Mouse (Mus musculus): ENCODE results near the gene Mier1. TPM values are rescaled to one million over a fixed set of nuclear protein-coding genes. Genes with fewer than 3 reads are reported as not detected.

Mier1 gene
- polyA plus RNA-seq, 1 experiment from 2014 or later = 36.1 TPM

DNA sequence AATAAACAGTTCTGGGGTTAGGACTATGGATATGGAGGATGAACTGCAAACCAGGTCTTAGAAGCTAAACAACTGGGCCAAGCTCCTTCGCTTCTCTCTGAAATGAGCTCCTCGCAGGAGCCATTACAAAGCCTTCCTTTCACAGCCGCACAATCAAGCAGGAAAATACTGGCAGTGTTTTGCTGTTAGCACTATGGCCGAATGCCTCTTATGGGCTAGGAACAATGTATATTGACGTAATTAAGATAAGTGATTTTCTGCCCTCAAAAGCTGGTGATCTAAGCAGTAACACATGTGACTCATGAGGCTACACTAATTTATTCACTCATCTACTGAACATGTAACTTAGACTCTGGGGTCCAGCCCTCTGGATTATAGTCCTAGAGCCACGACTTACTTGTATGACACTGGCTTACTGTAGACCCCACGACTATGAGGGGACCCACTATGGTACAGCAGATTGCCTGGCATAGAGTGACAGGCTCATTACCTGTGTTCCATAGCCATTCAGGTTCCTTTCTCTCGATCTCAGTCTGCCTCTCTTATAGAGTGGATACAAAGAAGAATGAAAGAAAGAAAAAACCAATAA, 66.2 kb downstream of the Mier1 start:
- Histone ChIP-seq H3K9ac (ENCODE audit: low read length) (0 out of 2 replicates have a peak overlapping the region, but pooled peaks have one; percentile 8), H3K4me1 (ENCODE audit: control insufficient read depth in 2 of 2, insufficient read depth in 2 of 2, low read length in 2 of 2) (peaks cover 17 to 31% of the 10 kb centered on the region in 2 experiments), H3K9me3 (ENCODE audit: control insufficient read depth, low read length) (no peaks in the 10 kb centered on the region), H3K36me3 (ENCODE audit: control insufficient read depth, insufficient read depth, low read length) (peaks cover 33% of the 10 kb centered on the region), H3K4me2 (ENCODE audit: low read length) (no peak overlapping the region), H3K27ac (replicated peaks in 1 of 2; ENCODE audit: control insufficient read depth in 1 of 2, insufficient read depth in 1 of 2, low read depth in 2 of 2, low read length in 2 of 2) (no peak overlapping the region), H3K27me3 (ENCODE audit: control insufficient read depth, insufficient read depth, low read length) (no peaks in the 10 kb centered on the region), H3K4me3 (ENCODE audit: control insufficient read depth in 1 of 2, insufficient read depth in 1 of 2, low read depth in 1 of 2, low read length in 2 of 2) (no peak overlapping the region)
- ATAC-seq (ENCODE audit: insufficient number of reproducible peaks, insufficient read depth, low FRiP score, low read depth) = no peak
- WGBS = 83% methylated on average over 8 of the region's 8 CpGs

- Histone ChIP-seq H3K27me3 (ENCODE audit: control insufficient read depth, insufficient read depth, low read length) (no peaks in the 10 kb centered on the region), H3K4me2 (ENCODE audit: low read length) (no peak overlapping the region), H3K9me3 (ENCODE audit: control insufficient read depth, low read length) (0 out of 2 replicates have a peak, but pooled peaks cover 3% of the 10 kb centered on the region), H3K27ac (replicated peaks in 1 of 2; ENCODE audit: control insufficient read depth in 1 of 2, insufficient read depth in 1 of 2, low read depth in 2 of 2, low read length in 2 of 2) (no peak overlapping the region), H3K9ac (ENCODE audit: low read length) (no peak overlapping the region), H3K36me3 (ENCODE audit: control insufficient read depth, insufficient read depth, low read length) (peaks cover 42% of the 10 kb centered on the region), H3K4me3 (ENCODE audit: control insufficient read depth in 1 of 2, insufficient read depth in 1 of 2, low read depth in 1 of 2, low read length in 2 of 2) (no peak overlapping the region), H3K4me1 (ENCODE audit: control insufficient read depth in 2 of 2, insufficient read depth in 2 of 2, low read length in 2 of 2) (peaks cover 2 to 10% of the 10 kb centered on the region in 2 experiments; a peak in 2 of 4 replicates)
- no peak for ATAC-seq (ENCODE audit: insufficient number of reproducible peaks, insufficient read depth, low FRiP score, low read depth)
- WGBS = 67% methylated on average over 8 of the region's 8 CpGs
Observed at GRCm38 (mm10) chr4:103188786-103189640, 74.8 kb downstream of the Mier1 start.

DNA sequence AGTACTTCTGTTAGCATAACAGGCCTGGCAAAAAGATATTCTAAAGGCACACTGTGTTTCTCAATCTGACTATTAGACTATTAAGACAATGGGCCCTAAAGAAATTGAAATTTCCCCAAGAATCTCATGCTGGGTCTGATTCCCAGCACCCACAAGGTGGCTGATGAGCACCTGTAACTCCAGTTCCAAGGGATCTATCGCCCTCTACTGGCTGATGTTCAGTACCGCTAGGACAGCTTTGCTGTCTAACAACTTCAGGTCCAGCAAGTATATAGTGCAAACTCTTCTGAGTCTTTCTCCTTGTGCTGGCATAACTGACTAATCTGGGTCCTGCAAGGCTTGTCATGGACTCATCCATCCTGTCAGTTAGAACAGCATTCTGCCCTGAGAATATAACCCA, 78.2 kb downstream of the Mier1 start:
- H3K36me3 ChIP-seq (ENCODE audit: control insufficient read depth, insufficient read depth, low read length) = peaks cover 49% of the 10 kb centered on the region
- no peak for ATAC-seq (ENCODE audit: insufficient number of reproducible peaks, insufficient read depth, low FRiP score, low read depth)
- peaks cover 2 to 13% of the 10 kb centered on the region in 2 experiments; a peak in 2 of 4 replicates for H3K4me1 ChIP-seq (ENCODE audit: control insufficient read depth in 2 of 2, insufficient read depth in 2 of 2, low read length in 2 of 2)
- no peak overlapping the region for H3K4me3 ChIP-seq (ENCODE audit: control insufficient read depth in 1 of 2, insufficient read depth in 1 of 2, low read depth in 1 of 2, low read length in 2 of 2)
- H3K4me2 ChIP-seq (ENCODE audit: low read length) = no peak overlapping the region
- H3K9ac ChIP-seq (ENCODE audit: low read length) = no peak overlapping the region
- 0 out of 2 replicates have a peak, but pooled peaks cover 3% of the 10 kb centered on the region for H3K9me3 ChIP-seq (ENCODE audit: control insufficient read depth, low read length)
- WGBS = 77% methylated on average over 2 of the region's 2 CpGs
- no peaks in the 10 kb centered on the region for H3K27me3 ChIP-seq (ENCODE audit: control insufficient read depth, insufficient read depth, low read length)
- no peak overlapping the region for H3K27ac ChIP-seq (replicated peaks in 1 of 2; ENCODE audit: control insufficient read depth in 1 of 2, insufficient read depth in 1 of 2, low read depth in 2 of 2, low read length in 2 of 2)

- H3K27me3 ChIP-seq (ENCODE audit: control insufficient read depth, insufficient read depth, low read length) = no peaks in the 10 kb centered on the region
- H3K36me3 ChIP-seq (ENCODE audit: control insufficient read depth, insufficient read depth, low read length) = peaks cover 63% of the 10 kb centered on the region
- no peak overlapping the region for H3K27ac ChIP-seq (replicated peaks in 1 of 2; ENCODE audit: control insufficient read depth in 1 of 2, insufficient read depth in 1 of 2, low read depth in 2 of 2, low read length in 2 of 2)
- 87% methylated on average over 8 of the region's 8 CpGs for WGBS
- H3K9ac ChIP-seq (ENCODE audit: low read length) = no peak overlapping the region
- H3K9me3 ChIP-seq (ENCODE audit: control insufficient read depth, low read length) = 0 out of 2 replicates have a peak, but pooled peaks cover 2% of the 10 kb centered on the region
- no peak overlapping the region for H3K4me2 ChIP-seq (ENCODE audit: low read length)
- H3K4me3 ChIP-seq (ENCODE audit: control insufficient read depth in 1 of 2, insufficient read depth in 1 of 2, low read depth in 1 of 2, low read length in 2 of 2) = no peak overlapping the region
- ATAC-seq (ENCODE audit: insufficient number of reproducible peaks, insufficient read depth, low FRiP score, low read depth) = no peak
- H3K4me1 ChIP-seq (ENCODE audit: control insufficient read depth in 2 of 2, insufficient read depth in 2 of 2, low read length in 2 of 2) = peaks cover 3% of the 10 kb centered on the region in 2 experiments; a peak in 1 of 4 replicates
Observed at GRCm38 (mm10) chr4:103197401-103197800, 83.2 kb downstream of the Mier1 start.

GRCm38 (mm10) chr4:103199086-103199485, 84.9 kb downstream of the Mier1 start:
- H3K4me2 ChIP-seq (ENCODE audit: low read length) = no peak overlapping the region
- no peak for ATAC-seq (ENCODE audit: insufficient number of reproducible peaks, insufficient read depth, low FRiP score, low read depth)
- H3K4me3 ChIP-seq (ENCODE audit: control insufficient read depth in 1 of 2, insufficient read depth in 1 of 2, low read depth in 1 of 2, low read length in 2 of 2) = no peak overlapping the region
- H3K9me3 ChIP-seq (ENCODE audit: control insufficient read depth, low read length) = no peaks in the 10 kb centered on the region
- no peak overlapping the region for H3K27ac ChIP-seq (replicated peaks in 1 of 2; ENCODE audit: control insufficient read depth in 1 of 2, insufficient read depth in 1 of 2, low read depth in 2 of 2, low read length in 2 of 2)
- peaks cover 3% of the 10 kb centered on the region in 2 experiments; a peak in 1 of 4 replicates for H3K4me1 ChIP-seq (ENCODE audit: control insufficient read depth in 2 of 2, insufficient read depth in 2 of 2, low read length in 2 of 2)
- peaks cover 60% of the 10 kb centered on the region for H3K36me3 ChIP-seq (ENCODE audit: control insufficient read depth, insufficient read depth, low read length)
- no peaks in the 10 kb centered on the region for H3K27me3 ChIP-seq (ENCODE audit: control insufficient read depth, insufficient read depth, low read length)
- H3K9ac ChIP-seq (ENCODE audit: low read length) = no peak overlapping the region
- 59% methylated on average over 4 of the region's 4 CpGs for WGBS

DNA sequence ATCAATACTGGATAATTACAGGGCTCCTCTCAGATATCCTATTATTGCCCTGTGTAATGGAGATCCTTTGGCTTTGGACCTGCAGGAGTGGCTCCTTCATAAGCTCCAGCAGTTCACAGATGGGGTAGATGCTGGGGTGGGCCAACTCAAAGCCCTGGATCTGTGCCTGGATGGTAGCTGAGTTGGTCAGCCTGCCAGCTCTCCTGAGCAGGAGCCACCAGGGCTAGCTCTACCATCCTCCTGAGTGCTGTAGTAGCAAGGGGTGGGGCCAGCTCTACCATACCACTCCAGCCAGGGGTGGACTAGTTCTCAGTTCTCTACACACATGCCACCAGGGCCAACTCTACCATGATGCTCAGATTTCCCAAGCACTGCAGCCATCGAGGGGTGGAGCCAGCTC, 85.9 kb downstream of the Mier1 start:
- H3K27me3 ChIP-seq (ENCODE audit: control insufficient read depth, insufficient read depth, low read length) = no peaks in the 10 kb centered on the region
- H3K4me2 ChIP-seq (ENCODE audit: low read length) = no peak overlapping the region
- peaks cover 3 to 4% of the 10 kb centered on the region in 2 experiments; a peak in 1 of 4 replicates for H3K4me1 ChIP-seq (ENCODE audit: control insufficient read depth in 2 of 2, insufficient read depth in 2 of 2, low read length in 2 of 2)
- no peak overlapping the region for H3K4me3 ChIP-seq (ENCODE audit: control insufficient read depth in 1 of 2, insufficient read depth in 1 of 2, low read depth in 1 of 2, low read length in 2 of 2)
- H3K9me3 ChIP-seq (ENCODE audit: control insufficient read depth, low read length) = no peaks in the 10 kb centered on the region
- H3K36me3 ChIP-seq (ENCODE audit: control insufficient read depth, insufficient read depth, low read length) = peaks cover 63% of the 10 kb centered on the region
- 81% methylated on average over 1 of the region's 1 CpGs for WGBS
- no peak overlapping the region for H3K9ac ChIP-seq (ENCODE audit: low read length)
- ATAC-seq (ENCODE audit: insufficient number of reproducible peaks, insufficient read depth, low FRiP score, low read depth) = no peak
- H3K27ac ChIP-seq (replicated peaks in 1 of 2; ENCODE audit: control insufficient read depth in 1 of 2, insufficient read depth in 1 of 2, low read depth in 2 of 2, low read length in 2 of 2) = no peak overlapping the region

- Histone ChIP-seq H3K36me3 (ENCODE audit: control insufficient read depth, insufficient read depth, low read length) (peaks cover 67% of the 10 kb centered on the region), H3K4me1 (ENCODE audit: control insufficient read depth in 2 of 2, insufficient read depth in 2 of 2, low read length in 2 of 2) (peaks cover 3% of the 10 kb centered on the region in 2 experiments; a peak in 1 of 4 replicates), H3K27ac (replicated peaks in 1 of 2; ENCODE audit: control insufficient read depth in 1 of 2, insufficient read depth in 1 of 2, low read depth in 2 of 2, low read length in 2 of 2) (no peak overlapping the region), H3K27me3 (ENCODE audit: control insufficient read depth, insufficient read depth, low read length) (no peaks in the 10 kb centered on the region), H3K9ac (ENCODE audit: low read length) (no peak overlapping the region), H3K4me3 (ENCODE audit: control insufficient read depth in 1 of 2, insufficient read depth in 1 of 2, low read depth in 1 of 2, low read length in 2 of 2) (no peak overlapping the region), H3K4me2 (ENCODE audit: low read length) (no peak overlapping the region), H3K9me3 (ENCODE audit: control insufficient read depth, low read length) (no peaks in the 10 kb centered on the region)
- 82% methylated on average over 2 of the region's 2 CpGs for WGBS
- ATAC-seq (ENCODE audit: insufficient number of reproducible peaks, insufficient read depth, low FRiP score, low read depth) = no peak
Observed at GRCm38 (mm10) chr4:103203646-103204045, 89.5 kb downstream of the Mier1 start.

All from heart, embryonic 14.5 days (tissue).